Mouse (Mus musculus): ENCODE data around the gene Gm20517.

Gene Gm20517

GRCm38 (mm10) chr17:47610849-47611660, at the start of gene Gm20517, which contains the start of the genes Bysl and Med20:
Gene Gm20517 (plus strand): TSS chr17:47611589.
Gene Bysl (minus strand): TSS chr17:47611492.
Gene Med20 (plus strand): TSS chr17:47611582.
- in situ Hi-C loops (cut with MboI, MseI) = loop anchor here (5.0 kb wide), 1 partner anchor 81 kb away; the partner anchor contains the start of genes Gm21981 and Prickle4

GRCm38 (mm10) chr17:47562875-47563274, 48.5 kb upstream of the Gm20517 start:
- in situ Hi-C loops (cut with MboI, MseI) = no loop called here

- in situ Hi-C loops (cut with MboI, MseI) = no loop called here
Measured at GRCm38 (mm10) chr17:47564612-47565011, 46.8 kb upstream of the Gm20517 start.

DNA sequence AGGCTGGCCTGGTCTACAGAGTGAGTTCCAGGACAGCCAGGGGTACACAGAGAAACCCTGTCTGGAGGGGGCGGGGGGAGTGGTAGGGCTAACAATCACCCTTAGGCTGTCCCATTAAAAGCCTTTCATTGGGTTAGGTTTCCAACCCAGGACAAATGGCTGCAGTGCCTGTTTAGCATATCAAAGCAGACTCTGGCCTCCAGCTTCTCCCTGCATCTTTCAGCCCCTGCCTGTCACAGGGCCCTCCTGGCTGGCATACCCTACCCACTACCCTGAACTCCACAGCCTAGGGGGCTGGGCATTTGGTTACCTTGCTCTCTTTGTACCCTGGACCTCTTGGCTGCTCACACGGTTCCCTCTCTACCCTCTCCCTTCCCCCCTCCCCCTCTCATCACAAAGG, 45.3 kb upstream of the Gm20517 start:
- in situ Hi-C loops (cut with MboI, MseI) = no loop called here

GRCm38 (mm10) chr17:47567271-47567670, 44.1 kb upstream of the Gm20517 start:
- in situ Hi-C loops (cut with MboI, MseI) = no loop called here

DNA sequence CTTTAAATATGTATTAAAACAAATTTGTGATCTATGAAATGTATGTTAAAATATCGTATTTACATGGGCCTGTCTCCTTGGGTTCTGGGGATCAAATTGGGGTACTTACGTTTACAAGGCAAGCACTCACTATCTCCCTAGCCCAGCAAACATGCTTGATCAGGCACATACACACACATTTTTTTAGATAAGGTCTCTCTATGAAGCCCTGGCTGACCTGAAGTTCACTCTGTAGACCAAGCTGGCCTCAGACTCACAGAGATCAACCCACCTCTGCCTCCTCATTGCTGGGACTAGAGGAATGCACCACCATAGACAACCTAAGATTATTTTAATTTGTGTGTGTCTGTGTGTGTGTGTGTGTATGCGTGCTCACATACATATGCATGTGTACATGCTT, 43.0 kb upstream of the Gm20517 start:
- in situ Hi-C loops (cut with MboI, MseI) = no loop called here

DNA sequence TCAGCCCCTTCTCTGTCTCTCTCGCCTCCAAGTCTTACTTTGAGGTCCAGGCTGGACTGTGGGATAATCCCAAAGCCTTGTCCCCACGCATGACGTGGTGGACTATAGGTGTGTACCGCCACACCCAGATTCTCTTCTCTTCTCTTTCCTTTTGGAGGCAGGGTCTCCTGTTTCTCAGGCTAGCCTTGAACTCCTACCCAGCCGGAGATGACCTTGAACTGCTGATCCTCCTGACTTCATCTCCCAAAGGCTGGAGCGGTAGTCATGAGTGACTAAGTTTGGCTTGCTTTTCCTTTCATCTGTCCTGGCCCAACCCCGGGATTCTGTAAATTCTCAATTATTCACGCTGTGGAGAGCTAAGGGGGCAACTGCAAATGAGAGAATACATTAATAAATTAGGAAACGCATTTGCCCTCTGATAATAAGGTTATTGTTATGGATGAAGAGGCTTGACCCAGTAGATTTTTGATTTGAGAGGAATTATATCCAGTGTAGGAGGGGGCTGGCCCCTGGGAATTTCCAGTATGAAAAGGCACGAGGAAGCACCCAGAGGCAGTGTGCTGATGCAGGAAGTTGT, 42.4 kb upstream of the Gm20517 start:
- in situ Hi-C loops (cut with MboI, MseI) = no loop called here

DNA sequence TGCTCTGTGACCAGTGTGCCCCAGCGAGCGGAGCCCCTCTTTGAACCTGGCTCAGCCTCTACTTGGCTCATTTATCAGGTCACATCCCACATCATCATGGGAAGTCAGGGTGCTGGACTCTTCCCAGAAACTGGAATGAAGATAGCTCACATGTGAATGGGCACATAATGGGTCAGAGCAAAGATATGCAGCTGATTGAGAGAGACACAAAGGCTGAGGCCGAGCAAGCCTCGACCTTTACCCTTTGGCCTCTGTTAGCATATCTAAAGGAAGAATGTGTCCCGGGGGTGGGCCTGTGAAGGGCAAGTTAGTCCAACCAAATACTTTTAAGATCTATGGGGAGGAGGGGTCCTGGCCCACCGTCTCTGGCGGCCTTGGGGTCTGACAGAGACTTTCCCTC, 39.8 kb upstream of the Gm20517 start:
- in situ Hi-C loops (cut with MboI, MseI) = no loop called here

- in situ Hi-C loops (cut with MboI, MseI) = no loop called here
Measured at GRCm38 (mm10) chr17:47572436-47572835, 39.0 kb upstream of the Gm20517 start.

- in situ Hi-C loops (cut with MboI, MseI) = no loop called here
Measured at GRCm38 (mm10) chr17:47574028-47574427, 37.4 kb upstream of the Gm20517 start.

- in situ Hi-C loops (cut with MboI, MseI) = no loop called here
Measured at GRCm38 (mm10) chr17:47574830-47575229, 36.6 kb upstream of the Gm20517 start.

DNA sequence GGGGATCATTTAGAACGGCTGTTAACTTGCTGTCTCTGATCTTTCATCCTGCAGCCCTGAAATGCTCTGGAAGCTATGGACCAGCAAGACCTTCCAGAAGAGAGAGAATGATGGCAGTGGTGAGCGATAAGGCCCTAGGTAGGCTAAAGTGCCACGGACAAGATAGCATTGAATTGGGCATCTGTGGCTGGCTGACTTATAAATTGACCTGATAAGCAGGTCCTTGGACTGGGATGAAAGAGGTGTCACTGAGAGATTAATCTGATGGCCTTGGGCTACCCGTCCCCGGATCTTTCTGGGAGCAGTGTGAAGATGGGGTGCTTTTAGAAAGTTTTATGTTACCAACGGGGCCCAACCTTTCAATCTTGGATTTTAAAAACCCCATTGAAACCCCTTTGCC, 32.7 kb upstream of the Gm20517 start:
- in situ Hi-C loops (cut with MboI, MseI) = no loop called here

DNA sequence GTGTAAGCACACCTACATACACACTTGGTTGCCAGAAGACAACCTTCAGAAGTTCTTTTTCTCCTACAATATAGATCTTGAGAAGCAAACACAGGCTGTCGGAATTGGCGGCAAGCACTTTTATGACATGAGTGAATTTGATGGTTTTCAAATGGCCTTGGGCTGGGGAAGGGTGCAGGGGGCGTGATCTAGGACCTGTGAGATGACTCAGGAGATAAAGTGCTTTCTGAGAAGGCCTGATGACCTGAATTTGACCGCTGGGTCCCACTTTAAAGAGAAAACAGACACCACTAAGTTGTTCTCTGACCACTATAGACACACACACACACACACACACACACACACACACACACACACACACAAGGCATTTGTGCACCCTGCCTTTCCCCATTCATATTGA, 30.4 kb upstream of the Gm20517 start:
- in situ Hi-C loops (cut with MboI, MseI) = no loop called here

GRCm38 (mm10) chr17:47588517-47588916, 22.9 kb upstream of the Gm20517 start:
- in situ Hi-C loops (cut with MboI, MseI) = no loop called here

- in situ Hi-C loops (cut with MboI, MseI) = loop anchor here (5.0 kb wide), 1 partner anchor 79 kb away; no protein-coding TSS in a partner anchor
Measured at GRCm38 (mm10) chr17:47591073-47591472, 20.3 kb upstream of the Gm20517 start.

- in situ Hi-C loops (cut with MboI, MseI) = loop anchor here (5.0 kb wide), 1 partner anchor 81 kb away; no protein-coding TSS in a partner anchor
Measured at GRCm38 (mm10) chr17:47593215-47593853, 18.1 kb upstream of the Gm20517 start.

DNA sequence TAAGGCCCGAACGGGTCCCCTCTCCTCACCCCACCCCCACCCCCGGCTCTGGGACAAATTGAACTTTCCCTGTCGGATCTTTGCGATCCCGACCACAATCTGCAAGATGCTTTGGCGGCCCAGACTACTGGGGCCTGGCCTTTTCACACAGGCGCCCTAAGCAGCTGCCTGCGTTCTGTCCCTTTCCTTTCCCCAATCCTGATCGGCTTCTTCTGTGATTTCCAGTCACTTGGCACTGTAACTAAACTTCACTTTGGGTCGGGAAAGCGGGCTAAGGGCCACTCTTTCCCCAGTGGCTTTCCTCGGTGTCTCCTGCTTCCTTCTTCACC, 17.6 kb upstream of the Gm20517 start:
- in situ Hi-C loops (cut with MboI, MseI) = loop anchor here (5.0 kb wide), 1 partner anchor 82 kb away; no protein-coding TSS in a partner anchor

DNA sequence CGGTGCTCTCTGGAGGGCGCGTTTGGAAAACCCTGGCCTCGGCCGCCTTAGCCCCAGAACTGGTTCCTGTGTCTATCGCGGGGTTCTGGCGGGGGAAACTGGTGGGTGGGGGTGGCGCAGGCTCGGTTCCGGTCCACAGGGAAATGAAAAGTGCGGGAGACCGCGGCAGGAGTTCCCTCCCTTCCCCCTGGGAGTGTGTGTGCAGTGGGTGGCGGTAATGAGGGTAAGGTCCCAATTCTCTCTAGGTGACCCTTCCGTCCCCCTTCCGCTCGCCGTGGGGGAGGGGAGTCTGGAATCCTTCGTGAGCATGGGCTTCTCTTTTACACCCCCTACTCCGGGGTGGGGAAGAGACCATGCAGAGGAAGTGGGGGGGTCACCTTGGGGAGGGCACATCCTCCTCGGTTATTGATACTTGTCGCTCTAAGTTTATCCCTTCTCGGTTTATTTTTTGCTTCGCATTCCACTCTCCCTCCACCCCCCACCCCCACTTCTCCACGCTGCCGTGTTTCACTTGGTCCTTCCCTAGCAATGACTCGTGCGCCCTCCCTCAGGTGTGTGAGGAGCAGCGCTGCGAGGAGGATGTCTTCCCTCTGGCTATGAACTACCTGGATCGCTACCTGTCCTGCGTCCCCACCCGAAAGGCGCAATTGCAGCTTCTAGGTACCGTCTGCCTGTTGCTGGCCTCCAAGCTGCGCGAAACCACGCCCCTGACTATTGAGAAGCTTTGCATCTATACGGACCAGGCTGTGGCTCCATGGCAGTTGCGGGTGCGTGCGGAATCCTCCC, 17.0 kb upstream of the Gm20517 start:
- in situ Hi-C loops (cut with MboI, MseI) = loop anchor here (5.0 kb wide), 1 partner anchor 82 kb away; no protein-coding TSS in a partner anchor

GRCm38 (mm10) chr17:47594969-47595247, 16.5 kb upstream of the Gm20517 start:
- in situ Hi-C loops (cut with MboI, MseI) = loop anchor here (5.0 kb wide), 1 partner anchor 83 kb away; no protein-coding TSS in a partner anchor

GRCm38 (mm10) chr17:47595248-47596161, 15.9 kb upstream of the Gm20517 start:
- in situ Hi-C loops (cut with MboI, MseI) = no loop called here
